Mouse (Mus musculus): ENCODE results near the gene Nova2. TPM values are rescaled to one million over a fixed set of nuclear protein-coding genes. Genes with fewer than 3 reads are reported as not detected.

Gene Nova2
- polyA plus RNA-seq, 1 experiment = 0.39 TPM

DNA sequence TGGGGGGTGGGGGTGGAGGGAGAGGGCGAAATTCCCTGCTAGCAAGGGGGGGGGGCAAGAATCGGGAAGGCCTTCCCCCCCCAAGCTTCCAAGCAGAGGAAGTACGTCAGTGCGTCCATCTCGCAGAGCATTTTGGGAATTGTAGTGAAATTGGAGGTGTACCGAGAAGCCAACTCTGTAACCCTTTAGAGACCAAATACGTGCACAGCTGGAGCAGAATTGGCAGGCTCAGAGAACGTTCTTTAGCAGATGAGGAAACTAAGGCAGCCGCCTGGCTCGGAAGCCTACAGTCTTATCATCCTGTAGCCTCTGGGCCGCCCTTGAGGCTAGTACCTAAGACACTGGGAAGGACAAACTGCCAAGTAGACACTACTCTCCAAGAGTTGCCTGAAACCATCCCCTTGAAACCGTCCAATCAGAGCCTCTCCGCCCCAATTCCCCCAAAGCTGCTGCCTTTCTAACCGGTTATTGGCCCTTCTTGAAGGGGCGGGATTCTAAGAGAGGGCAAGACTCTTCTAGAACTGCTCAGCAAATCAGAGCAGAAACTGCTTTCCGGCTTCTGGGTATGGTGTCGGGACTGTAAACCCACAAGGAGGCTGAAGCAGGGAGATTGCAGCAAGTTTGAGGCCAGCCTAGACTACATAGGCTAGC is 77.3 kb downstream of the Nova2 start:
- H3K36me3 ChIP-seq (ENCODE audit: control insufficient read depth, insufficient read depth, low read length) = no peaks in the 10 kb centered on the region
- DNase-seq = peak; percentile 69
- peaks cover 40% of the 10 kb centered on the region for H3K4me1 ChIP-seq (replicated peaks; ENCODE audit: control insufficient read depth, insufficient read depth, low read length)
- TF ChIP-seq POLR2A (IDR thresholded peaks at IDR 0.05; ENCODE audit: control insufficient read depth, extremely low read depth, insufficient read depth, low read length, poor library complexity) (no peak), CTCF (IDR thresholded peaks at IDR 0.05; ENCODE audit: borderline replicate concordance, control insufficient read depth, extremely low read depth, insufficient read depth, low read length, poor library complexity) (no peak)
- H3K4me3 ChIP-seq (ENCODE audit: control insufficient read depth, insufficient read depth, low read length) = peak overlapping the region; percentile 38
- no peaks in the 10 kb centered on the region for H3K27me3 ChIP-seq (ENCODE audit: control insufficient read depth, insufficient read depth, low read length)
- peak overlapping the region; percentile 65 for H3K27ac ChIP-seq (ENCODE audit: control insufficient read depth, insufficient read depth, low read length)
- WGBS = under 1% methylated on average over 17 of the region's 17 CpGs

DNA sequence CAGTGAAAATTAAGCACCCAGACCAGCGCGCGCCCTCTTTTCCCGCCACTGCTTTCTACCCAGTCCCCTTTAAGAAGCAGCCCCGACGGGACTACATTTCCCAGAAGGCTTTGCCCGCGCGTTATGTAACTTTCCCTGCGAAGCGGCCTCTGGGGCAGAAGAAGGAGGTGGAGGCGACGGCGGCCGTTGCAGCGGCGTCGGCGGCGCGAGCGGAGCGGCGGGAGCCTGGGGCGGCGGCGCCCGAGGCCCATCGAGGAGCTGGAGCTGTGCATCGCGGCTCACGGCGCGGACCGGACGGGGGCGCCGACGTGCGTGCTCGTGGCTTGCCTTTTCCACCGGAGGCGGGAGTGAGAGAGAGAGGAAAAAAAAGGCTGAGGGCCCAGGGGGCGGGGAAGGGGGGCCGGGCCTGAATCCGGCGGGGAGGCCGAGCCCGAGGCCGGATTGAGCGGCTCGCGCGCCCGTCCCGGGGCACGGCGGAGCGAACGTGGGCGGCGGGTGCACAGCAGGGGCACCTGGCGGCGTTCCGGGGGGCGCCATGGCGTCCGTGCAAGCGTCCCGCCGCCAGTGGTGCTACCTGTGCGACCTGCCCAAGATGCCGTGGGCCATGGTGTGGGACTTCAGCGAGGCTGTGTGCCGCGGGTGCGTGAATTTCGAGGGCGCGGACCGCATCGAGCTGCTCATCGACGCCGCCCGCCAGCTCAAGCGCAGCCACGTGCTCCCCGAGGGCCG is 78.4 kb downstream of the Nova2 start, which contains the start of gene Irf2bp1:
TSS of gene Irf2bp1 (plus strand) at position 143 of the 729 bp plus-strand sequence.
- DNase-seq = peak; percentile 94
- H3K27ac ChIP-seq (ENCODE audit: control insufficient read depth, insufficient read depth, low read length) = peak within 1 kb of the TSS; percentile 72
- TF ChIP-seq CTCF (IDR thresholded peaks at IDR 0.05; ENCODE audit: borderline replicate concordance, control insufficient read depth, extremely low read depth, insufficient read depth, low read length, poor library complexity) (peak; percentile 55; the same call in 1 of the 2 replicates), POLR2A (IDR thresholded peaks at IDR 0.05; ENCODE audit: control insufficient read depth, extremely low read depth, insufficient read depth, low read length, poor library complexity) (peak; percentile 87)
- peaks cover 36% of the 10 kb centered on the region for H3K4me1 ChIP-seq (replicated peaks; ENCODE audit: control insufficient read depth, insufficient read depth, low read length)
- H3K27me3 ChIP-seq (ENCODE audit: control insufficient read depth, insufficient read depth, low read length) = no peaks in the 10 kb centered on the region
- H3K4me3 ChIP-seq (ENCODE audit: control insufficient read depth, insufficient read depth, low read length) = peak within 1 kb of the TSS; percentile 90
- H3K36me3 ChIP-seq (ENCODE audit: control insufficient read depth, insufficient read depth, low read length) = no peaks in the 10 kb centered on the region
- under 1% methylated on average over 90 of the region's 90 CpGs for WGBS

DNA sequence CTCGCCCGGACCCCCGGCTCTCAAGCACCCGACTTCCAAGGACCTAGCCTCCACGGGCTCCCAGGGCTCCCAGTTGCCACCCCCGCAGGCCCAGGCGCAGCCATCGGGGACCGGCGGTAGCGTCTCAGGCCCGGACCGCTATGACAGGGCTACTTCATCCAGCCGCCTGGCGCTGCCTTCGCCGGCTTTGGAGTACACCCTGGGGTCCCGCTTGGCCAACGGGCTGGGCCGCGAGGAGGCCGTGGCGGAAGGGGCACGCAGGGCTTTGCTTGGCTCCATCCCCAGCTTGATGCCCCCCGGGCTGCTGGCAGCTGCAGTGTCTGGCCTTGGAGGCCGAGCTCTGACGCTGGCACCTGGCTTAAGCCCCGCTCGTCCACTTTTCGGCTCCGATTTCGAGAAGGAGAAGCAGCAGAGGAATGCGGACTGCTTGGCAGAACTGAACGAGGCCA is 79.0 kb downstream of the Nova2 start:
- no peak for TF ChIP-seq POLR2A (IDR thresholded peaks at IDR 0.05; ENCODE audit: control insufficient read depth, extremely low read depth, insufficient read depth, low read length, poor library complexity)
- Histone ChIP-seq H3K4me1 (replicated peaks; ENCODE audit: control insufficient read depth, insufficient read depth, low read length) (peaks cover 30% of the 10 kb centered on the region), H3K36me3 (ENCODE audit: control insufficient read depth, insufficient read depth, low read length) (no peaks in the 10 kb centered on the region), H3K27me3 (ENCODE audit: control insufficient read depth, insufficient read depth, low read length) (no peaks in the 10 kb centered on the region), H3K27ac (ENCODE audit: control insufficient read depth, insufficient read depth, low read length) (no peak overlapping the region), H3K4me3 (ENCODE audit: control insufficient read depth, insufficient read depth, low read length) (peak overlapping the region; percentile 90)
- DNase-seq = no peak
- WGBS = 24% methylated on average over 34 of the region's 34 CpGs

DNA sequence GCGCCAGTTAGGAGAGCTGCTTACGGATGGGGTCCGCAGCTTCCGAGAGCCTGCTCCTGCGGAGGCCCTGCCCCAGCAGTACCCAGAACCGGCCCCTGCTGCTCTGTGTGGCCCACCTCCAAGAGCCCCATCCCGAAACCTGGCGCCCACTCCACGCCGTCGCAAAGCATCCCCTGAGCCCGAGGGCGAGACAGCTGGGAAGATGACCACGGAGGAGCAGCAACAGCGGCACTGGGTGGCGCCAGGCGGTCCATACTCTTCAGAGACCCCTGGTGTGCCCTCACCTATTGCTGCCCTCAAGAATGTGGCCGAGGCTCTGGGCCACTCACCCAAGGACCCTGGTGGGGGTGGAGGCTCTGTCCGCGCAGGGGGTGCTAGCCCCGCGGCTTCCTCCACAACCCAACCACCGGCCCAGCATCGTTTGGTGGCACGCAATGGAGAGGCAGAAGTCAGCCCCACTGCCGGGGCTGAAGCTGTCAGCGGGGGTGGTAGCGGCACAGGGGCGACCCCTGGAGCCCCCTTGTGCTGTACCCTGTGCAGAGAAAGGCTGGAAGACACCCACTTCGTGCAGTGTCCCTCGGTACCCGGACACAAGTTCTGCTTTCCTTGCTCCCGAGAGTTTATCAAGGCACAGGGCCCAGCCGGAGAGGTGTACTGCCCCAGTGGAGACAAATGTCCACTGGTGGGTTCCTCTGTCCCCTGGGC is 79.9 kb downstream of the Nova2 start:
- no peak for DNase-seq
- H3K27ac ChIP-seq (ENCODE audit: control insufficient read depth, insufficient read depth, low read length) = no peak overlapping the region
- 94% methylated on average over 34 of the region's 34 CpGs for WGBS
- H3K27me3 ChIP-seq (ENCODE audit: control insufficient read depth, insufficient read depth, low read length) = no peaks in the 10 kb centered on the region
- no peaks in the 10 kb centered on the region for H3K36me3 ChIP-seq (ENCODE audit: control insufficient read depth, insufficient read depth, low read length)
- H3K4me1 ChIP-seq (replicated peaks; ENCODE audit: control insufficient read depth, insufficient read depth, low read length) = peaks cover 30% of the 10 kb centered on the region
- no peak for TF ChIP-seq POLR2A (IDR thresholded peaks at IDR 0.05; ENCODE audit: control insufficient read depth, extremely low read depth, insufficient read depth, low read length, poor library complexity)
- TF ChIP-seq CTCF (IDR thresholded peaks at IDR 0.05; ENCODE audit: borderline replicate concordance, control insufficient read depth, extremely low read depth, insufficient read depth, low read length, poor library complexity) = no peak
- H3K4me3 ChIP-seq (ENCODE audit: control insufficient read depth, insufficient read depth, low read length) = no peak overlapping the region

DNA sequence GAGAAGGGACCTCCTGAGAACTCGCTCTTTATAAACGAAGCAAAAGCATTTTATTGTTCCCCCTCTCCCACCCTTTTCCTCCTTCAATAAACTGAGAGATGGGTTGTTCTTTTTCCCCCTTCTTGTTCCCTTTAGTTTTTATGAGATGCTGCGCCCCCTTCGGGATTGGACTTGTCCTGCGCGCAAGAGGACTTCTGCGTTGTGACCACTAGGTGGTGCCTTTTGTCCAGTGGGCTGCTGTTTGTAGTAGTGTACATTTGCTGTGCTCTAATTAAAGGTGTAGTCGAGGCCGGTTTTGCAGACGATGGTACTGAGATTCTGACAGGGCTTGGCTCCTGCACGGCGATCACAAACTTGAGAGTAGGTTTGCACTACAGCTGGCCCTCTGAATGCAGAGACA is 80.8 kb downstream of the Nova2 start:
- Histone ChIP-seq H3K4me1 (replicated peaks; ENCODE audit: control insufficient read depth, insufficient read depth, low read length) (peaks cover 27% of the 10 kb centered on the region), H3K36me3 (ENCODE audit: control insufficient read depth, insufficient read depth, low read length) (no peaks in the 10 kb centered on the region), H3K4me3 (ENCODE audit: control insufficient read depth, insufficient read depth, low read length) (no peak overlapping the region), H3K27me3 (ENCODE audit: control insufficient read depth, insufficient read depth, low read length) (no peaks in the 10 kb centered on the region), H3K27ac (ENCODE audit: control insufficient read depth, insufficient read depth, low read length) (no peak overlapping the region)
- 10% methylated on average over 12 of the region's 12 CpGs for WGBS
- DNase-seq = peak; percentile 78
- TF ChIP-seq POLR2A (IDR thresholded peaks at IDR 0.05; ENCODE audit: control insufficient read depth, extremely low read depth, insufficient read depth, low read length, poor library complexity) = no peak
- TF ChIP-seq CTCF (IDR thresholded peaks at IDR 0.05; ENCODE audit: borderline replicate concordance, control insufficient read depth, extremely low read depth, insufficient read depth, low read length, poor library complexity) = peak; percentile 84; the same call in 1 of the 2 replicates
